Mouse (Mus musculus) stomach, postnatal 0 days (tissue): ENCODE results near the gene Ugp2. TPM values are rescaled to one million over a fixed set of nuclear protein-coding genes. Genes with fewer than 3 reads are reported as not detected.

Experiments
- ATAC-seq: fragments of 200-750 bp; cut with Nextera tagmentation; 2 replicates; pipeline ENCODE4 v1.8.0; 2017; ENCODE audit not compliant: low FRiP score, low TSS enrichment
- DNase-seq: peaks from one replicate; pipeline ENCODE4 v3.0.0-alpha.2; 2016; ENCODE audit warnings: low spot score
- H3K27ac ChIP-seq: fragments of 300-500 bp; sonication (generic); replicated peaks from 2 replicates; pipeline ENCODE4 v1.5.1; 2014; ENCODE audit warnings: mild to moderate bottlenecking, control low read depth
- H3K27me3 ChIP-seq: fragments of 300-500 bp; sonication (generic); 2 replicates; pipeline ENCODE4 v1.6.1; 2014; ENCODE audit warnings: low read length; ENCODE audit not compliant: control insufficient read depth, insufficient read depth
- H3K36me3 ChIP-seq: fragments of 300-500 bp; sonication (generic); 2 replicates; pipeline ENCODE4 v1.6.1; 2014; ENCODE audit warnings: low read length, mixed read lengths; ENCODE audit not compliant: control insufficient read depth, insufficient read depth
- H3K4me1 ChIP-seq: fragments of 300-500 bp; sonication (generic); replicated peaks from 2 replicates; pipeline ENCODE4 v1.6.1; 2014; ENCODE audit warnings: antibody characterized with exemption; ENCODE audit not compliant: control insufficient read depth, insufficient read depth
- H3K4me2 ChIP-seq: fragments of 300-500 bp; sonication (generic); replicated peaks from 2 replicates; pipeline ENCODE4 v1.6.1; 2014; ENCODE audit warnings: low read depth, mild to moderate bottlenecking, control low read depth, moderate library complexity
- H3K4me3 ChIP-seq: fragments of 300-500 bp; sonication (generic); 2 replicates; pipeline ENCODE4 v1.5.1; 2014; ENCODE audit warnings: low read depth, low read length, control low read depth
- H3K9ac ChIP-seq: fragments of 300-500 bp; sonication (generic); 2 replicates; pipeline ENCODE4 v1.6.1; 2014; ENCODE audit warnings: mild to moderate bottlenecking, low read length, control low read depth, mixed read lengths
- H3K9me3 ChIP-seq: fragments of 300-500 bp; sonication (generic); 2 replicates; pipeline ENCODE4 v1.6.1; 2016; ENCODE audit warnings: low read length; ENCODE audit not compliant: control insufficient read depth
- CTCF ChIP-seq: IDR thresholded peaks from 2 replicates; pipeline ENCODE4 v1.5.1; 2016; ENCODE audit warnings: antibody characterized with exemption, low read depth, mild to moderate bottlenecking, moderate library complexity
- EP300 ChIP-seq: optimal IDR thresholded peaks from 2 replicates; pipeline ENCODE3; 2016; ENCODE audit warnings: antibody characterized with exemption
- WGBS: fragments of 180-500 bp; shearing (Covaris S2); extraction: QIAGEN DNeasy Blood & Tissue Kit; methylation state at CpG from one replicate; pipeline ENCODE4 v1.1.7; 2014; 5-methylcytosine and 5-hydroxymethylcytosine counted together
- polyA plus RNA-seq: library from polyadenylated mRNA; unstranded; fragments of >200 nt; fragmentation: Nextera tagmentation; extraction: Ambion mirVana; gene quantifications from 2 replicates; pipeline ENCODE4 v1.2.1, GENCODE M21; 2015

Gene Ugp2
- polyA plus RNA-seq, 1 experiment from 2014 or later: 124 TPM

DNA sequence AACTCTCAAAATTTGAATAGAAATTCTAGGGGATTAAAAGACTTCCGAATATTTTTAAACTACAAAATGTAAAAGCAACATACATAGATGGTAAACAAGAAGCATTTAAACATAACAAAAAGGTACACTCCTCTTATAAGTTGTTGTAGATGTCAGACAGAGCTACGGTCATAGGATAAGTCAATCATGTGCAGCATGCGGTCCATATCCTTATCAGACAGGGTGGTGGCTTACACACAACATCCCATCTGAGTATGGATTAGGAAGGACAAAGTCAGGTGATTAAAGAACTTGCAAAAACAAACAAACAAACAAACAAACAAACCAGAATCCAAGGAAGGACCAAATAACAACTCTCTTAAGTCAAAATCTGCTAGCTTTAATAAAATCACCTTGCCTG lies 25.0 kb downstream of the Ugp2 start:
- Histone ChIP-seq H3K9me3 (no peaks in the 10 kb centered on the region), H3K9ac (no peak overlapping the region), H3K4me2 (no peak overlapping the region), H3K4me3 (no peak overlapping the region), H3K4me1 (no peaks in the 10 kb centered on the region), H3K27ac (no peak overlapping the region), H3K27me3 (no peaks in the 10 kb centered on the region), H3K36me3 (peaks cover 4% of the 10 kb centered on the region; the same call in 1 of the 2 replicates)
- WGBS: 86% methylated on average over 3 of the region's 3 CpGs
- TF ChIP-seq EP300 (no peak), CTCF (no peak)
- no peak for DNase-seq
- no peak for ATAC-seq

DNA sequence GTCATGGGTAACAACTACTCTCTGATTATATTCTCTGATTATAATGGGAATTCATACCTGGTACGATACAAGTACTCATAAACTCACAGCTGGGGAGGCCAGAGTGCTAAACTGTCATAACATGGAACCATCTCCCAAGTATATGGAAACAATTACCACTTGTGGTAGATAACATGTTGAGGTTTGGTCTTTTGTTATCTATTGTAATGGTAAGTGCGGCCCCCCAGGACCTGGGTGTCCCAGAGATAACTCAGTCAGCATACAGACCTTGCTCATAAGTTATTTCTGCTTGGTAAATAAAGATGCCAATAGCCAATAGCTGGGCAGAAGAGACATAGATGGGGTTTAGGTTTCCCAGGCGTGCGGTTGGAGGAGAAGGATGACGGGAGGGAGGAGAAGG lies 27.5 kb downstream of the Ugp2 start:
- Histone ChIP-seq H3K4me1 (no peaks in the 10 kb centered on the region), H3K36me3 (peaks cover 2% of the 10 kb centered on the region; the same call in 1 of the 2 replicates), H3K9ac (no peak overlapping the region), H3K4me3 (no peak overlapping the region), H3K27me3 (no peaks in the 10 kb centered on the region), H3K4me2 (no peak overlapping the region), H3K9me3 (no peaks in the 10 kb centered on the region), H3K27ac (no peak overlapping the region)
- 94% methylated on average over 5 of the region's 5 CpGs for WGBS
- ATAC-seq (no peak), DNase-seq (no peak)
- TF ChIP-seq CTCF: no peak
- no peak for TF ChIP-seq EP300

DNA sequence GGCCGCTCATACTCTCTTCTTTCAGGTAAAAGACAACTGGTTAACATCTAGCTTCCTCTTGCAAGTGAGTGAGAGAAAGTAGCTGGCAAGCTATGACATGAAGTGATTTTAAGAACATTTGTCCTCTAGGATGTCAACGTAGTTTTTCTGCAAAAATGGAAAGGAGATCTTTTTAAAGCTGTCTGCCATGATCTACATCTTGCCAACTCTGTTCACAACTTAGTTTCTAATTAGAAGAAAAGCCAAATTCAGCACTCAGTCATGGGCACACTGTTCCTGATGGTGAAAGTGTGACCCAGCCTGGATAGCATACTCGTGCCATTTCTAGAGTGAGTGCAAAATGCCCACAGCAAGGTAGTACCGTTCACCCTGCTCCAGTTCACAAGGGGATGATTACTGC lies 31.9 kb downstream of the Ugp2 start:
- 79% methylated on average over 4 of the region's 4 CpGs for WGBS
- no peaks in the 10 kb centered on the region for H3K27me3 ChIP-seq
- ATAC-seq: no peak
- H3K4me2 ChIP-seq: no peak overlapping the region
- H3K4me3 ChIP-seq: no peak overlapping the region
- H3K9me3 ChIP-seq: no peaks in the 10 kb centered on the region
- no peak overlapping the region for H3K27ac ChIP-seq
- TF ChIP-seq CTCF: no peak
- TF ChIP-seq EP300: no peak
- H3K9ac ChIP-seq: no peak overlapping the region
- H3K36me3 ChIP-seq: peaks cover 2% of the 10 kb centered on the region; the same call in 1 of the 2 replicates
- H3K4me1 ChIP-seq: no peaks in the 10 kb centered on the region
- no peak for DNase-seq

DNA sequence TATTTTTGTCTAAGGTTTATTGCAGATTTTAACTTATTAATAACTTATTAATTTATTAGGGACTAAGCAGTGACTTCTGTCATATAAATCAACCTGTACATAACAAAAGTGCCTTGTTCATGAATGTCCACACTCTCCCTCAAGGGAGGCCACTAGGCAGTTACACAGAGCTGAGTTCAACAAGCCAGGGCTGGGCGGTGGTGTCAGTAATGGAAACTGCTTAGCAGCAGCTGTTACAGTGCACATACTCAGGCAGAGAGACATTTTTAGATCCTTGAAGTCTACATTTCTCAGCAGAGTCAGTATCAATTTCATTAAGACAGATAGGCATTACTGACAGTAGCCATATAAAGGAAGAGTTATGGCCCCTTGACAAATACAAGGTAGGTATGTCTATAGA lies 33.1 kb downstream of the Ugp2 start:
- no peak for TF ChIP-seq CTCF
- TF ChIP-seq EP300: no peak
- Histone ChIP-seq H3K9me3 (no peaks in the 10 kb centered on the region), H3K36me3 (peaks cover 2% of the 10 kb centered on the region; the same call in 1 of the 2 replicates), H3K4me2 (no peak overlapping the region), H3K9ac (no peak overlapping the region), H3K27ac (no peak overlapping the region), H3K27me3 (no peaks in the 10 kb centered on the region), H3K4me1 (no peaks in the 10 kb centered on the region), H3K4me3 (no peak overlapping the region)
- ATAC-seq: no peak
- DNase-seq: no peak
- 77% methylated on average over 1 of the region's 1 CpGs for WGBS

DNA sequence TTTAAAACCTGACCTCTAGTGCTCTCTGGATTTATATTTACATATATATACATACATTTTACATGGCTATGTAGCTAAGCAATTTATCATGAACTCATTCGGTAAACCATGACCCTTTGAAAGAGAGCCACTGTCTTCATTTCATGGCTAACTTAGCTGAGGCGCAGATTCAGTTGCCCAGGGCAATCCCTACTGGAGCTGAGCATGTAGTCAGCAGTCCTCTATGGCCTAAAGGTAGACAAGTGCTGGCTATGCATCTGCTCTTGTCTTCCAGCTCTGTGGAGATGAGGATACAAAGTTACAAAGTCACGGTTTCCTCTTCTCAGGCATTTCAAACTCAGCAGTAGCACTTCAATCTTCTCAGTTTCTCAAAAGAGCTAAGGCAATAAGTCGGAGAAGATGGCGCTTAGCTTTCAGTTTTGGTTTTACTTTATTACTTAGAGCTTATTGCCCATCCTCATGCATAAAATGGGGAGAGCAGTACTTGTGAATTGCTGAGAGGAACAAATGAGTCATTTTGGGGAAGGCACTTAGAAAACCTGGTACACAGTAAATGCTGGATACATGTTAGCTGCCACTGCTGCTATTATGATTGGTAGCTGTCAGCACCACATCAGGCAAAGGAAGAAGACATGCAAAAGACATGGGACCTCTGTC lies 38.2 kb downstream of the Ugp2 start:
- Histone ChIP-seq H3K27ac (no peak overlapping the region), H3K9ac (no peak overlapping the region), H3K27me3 (no peaks in the 10 kb centered on the region), H3K4me3 (no peak overlapping the region), H3K4me1 (no peaks in the 10 kb centered on the region), H3K4me2 (no peak overlapping the region), H3K36me3 (peaks cover 16% of the 10 kb centered on the region; the same call in 1 of the 2 replicates), H3K9me3 (no peaks in the 10 kb centered on the region)
- DNase-seq (no peak), ATAC-seq (no peak)
- no peak for TF ChIP-seq EP300
- no peak for TF ChIP-seq CTCF
- WGBS: 91% methylated on average over 5 of the region's 5 CpGs

DNA sequence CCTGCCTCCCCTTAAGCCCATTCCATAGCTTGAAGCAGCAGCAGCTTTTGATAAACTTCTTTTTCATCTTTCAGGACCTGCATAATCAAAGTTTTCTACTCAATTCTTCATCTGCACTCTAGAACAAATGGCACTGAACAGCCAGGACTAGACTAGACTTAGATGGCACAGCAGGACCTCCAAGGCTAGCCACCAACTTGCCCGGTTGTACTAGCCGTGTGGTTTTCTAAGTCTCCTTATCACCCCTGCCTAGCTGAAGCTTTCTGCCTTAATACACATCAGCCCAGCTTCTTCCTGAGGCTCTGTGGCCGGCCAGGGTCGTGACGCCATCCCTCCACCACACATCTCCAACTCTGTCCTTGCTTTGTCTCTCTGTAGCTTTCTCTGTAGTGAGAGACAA lies 42.9 kb downstream of the Ugp2 start:
- 82% methylated on average over 5 of the region's 5 CpGs for WGBS
- Histone ChIP-seq H3K27me3 (no peaks in the 10 kb centered on the region), H3K36me3 (peaks cover 16% of the 10 kb centered on the region; the same call in 1 of the 2 replicates)

More for the DNA sequence above, 42.9 kb downstream of the Ugp2 start:
- Histone ChIP-seq H3K9me3 (no peaks in the 10 kb centered on the region), H3K4me1 (no peaks in the 10 kb centered on the region), H3K4me3 (no peak overlapping the region), H3K27ac (no peak overlapping the region), H3K4me2 (no peak overlapping the region), H3K9ac (no peak overlapping the region)
- DNase-seq (no peak), ATAC-seq (no peak)
- TF ChIP-seq CTCF (no peak), EP300 (no peak)
